Mouse (Mus musculus) cerebellum, postnatal 14 days (tissue): ENCODE results near the gene Dkc1.
A peak's percentile ranks its signal among the peaks of the same experiment; 100 is the strongest.

ENCODE experiments used
- DNase-seq, 2 experiments: peaks; one replicate each; pipeline ENCODE4 v3.0.0; 2021; ENCODE audit warnings: mixed read lengths in 2 of 2

Dkc1 gene

GRCm38 (mm10) chrX:75095369-75096162 lies at the start of gene Dkc1:
TSS of gene Dkc1 (plus strand) at chrX:75095854.
- peak; percentile 94 to 97 for DNase-seq

DNA sequence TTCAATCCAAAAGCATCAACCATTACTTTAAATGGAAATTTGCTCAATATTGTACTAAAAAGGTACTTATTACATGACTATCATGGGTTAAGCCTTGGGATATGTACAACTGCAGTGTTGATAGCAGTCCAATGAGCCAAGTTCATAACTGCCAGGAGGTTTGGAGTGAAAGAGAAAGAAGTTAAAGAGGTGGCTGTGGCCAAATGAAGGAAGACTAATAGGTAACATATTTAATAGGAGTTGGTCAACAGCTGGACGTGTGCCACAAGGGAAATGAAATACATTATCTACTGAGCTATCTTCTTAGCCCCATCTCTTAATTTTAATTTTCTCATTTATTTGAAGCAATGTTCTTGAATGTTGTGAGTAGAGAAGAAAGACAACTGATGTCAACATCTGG lies 49.7 kb upstream of the Dkc1 start:
- DNase-seq: no peak

DNA sequence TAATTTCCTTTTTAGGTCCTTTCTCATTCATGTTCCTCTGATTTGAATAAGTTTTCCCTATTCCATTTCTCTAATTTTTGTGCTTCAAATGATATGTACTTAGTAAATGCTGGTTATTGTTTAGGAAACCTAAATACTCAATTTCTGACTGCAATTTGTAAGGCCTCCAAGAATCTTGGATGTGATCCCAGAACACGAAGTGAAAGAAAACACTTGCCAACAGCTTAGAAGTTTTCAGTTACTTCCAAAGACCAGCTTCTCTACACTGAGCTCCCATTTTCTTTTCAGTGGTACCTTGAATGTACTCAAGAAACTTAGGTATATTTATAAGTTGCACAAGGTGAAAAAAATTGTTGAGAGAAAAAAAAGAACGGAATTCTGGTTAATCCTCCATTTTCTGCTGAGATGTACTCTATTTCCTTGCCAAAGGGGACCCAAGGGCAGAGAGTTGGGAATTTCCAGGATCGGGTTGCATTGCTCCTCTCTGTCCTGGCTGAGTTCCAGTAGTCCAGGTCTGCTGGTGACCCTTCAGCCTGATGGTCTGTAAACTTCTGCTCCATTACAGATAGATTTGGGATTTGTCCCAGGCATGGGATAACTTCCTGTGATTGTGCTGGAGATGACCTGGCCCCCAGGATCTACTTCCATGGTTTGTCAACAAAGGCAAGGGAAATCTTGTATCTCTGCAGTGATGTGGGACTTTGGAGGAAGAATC lies 48.6 kb upstream of the Dkc1 start:
- DNase-seq: peak; percentile 4 to 6

- no peak for DNase-seq
Observed at GRCm38 (mm10) chrX:75056120-75056775, 39.4 kb upstream of the Dkc1 start.

DNA sequence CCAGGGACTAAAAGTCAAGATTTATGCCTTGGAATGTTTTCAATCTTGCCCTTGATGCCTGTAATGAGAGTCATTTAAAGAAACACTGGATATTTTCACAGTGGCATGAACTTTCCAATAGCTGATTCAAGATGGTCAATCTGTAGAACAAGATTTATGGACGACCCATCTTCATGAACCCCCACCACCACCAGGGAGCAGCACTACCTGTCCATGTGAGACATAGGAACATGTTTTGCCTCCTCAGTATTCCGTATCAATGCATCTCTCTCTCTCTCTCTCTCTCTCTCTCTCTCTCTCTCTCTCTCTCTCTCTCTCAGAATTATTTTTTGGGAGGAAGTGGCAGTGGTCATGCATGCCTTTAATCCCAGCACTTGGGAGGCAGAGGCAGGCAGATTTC lies 13.3 kb upstream of the Dkc1 start:
- peak in 1 of 2 experiments; percentile 9 for DNase-seq

- DNase-seq: peak in 1 of 2 experiments; percentile 13
Observed at GRCm38 (mm10) chrX:75083982-75084773, 11.5 kb upstream of the Dkc1 start.

- peak; percentile 16 to 48 for DNase-seq
Observed at GRCm38 (mm10) chrX:75084774-75085508, 10.7 kb upstream of the Dkc1 start, which contains the start of gene Gab3. TSS of gene Gab3 (minus strand) at chrX:75085458.

DNA sequence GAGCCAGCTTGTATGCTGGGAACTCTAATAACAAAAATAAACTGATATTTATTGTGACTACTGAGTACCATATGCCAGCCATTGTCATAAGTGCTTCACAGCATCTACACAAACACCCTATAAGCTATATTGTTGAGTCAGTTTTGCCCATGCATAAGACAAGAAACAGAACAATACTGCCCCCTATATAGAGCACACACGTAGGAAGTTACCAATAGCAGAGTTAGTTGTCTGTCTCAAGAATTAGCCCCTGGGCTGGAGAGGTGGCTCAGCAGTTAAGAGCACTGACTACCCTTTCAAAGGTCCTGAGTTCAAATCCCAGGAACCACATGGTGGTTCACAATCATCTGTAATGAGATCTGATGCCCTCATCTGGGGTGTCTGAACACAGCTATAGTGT lies 10.0 kb upstream of the Dkc1 start:
- no peak for DNase-seq

GRCm38 (mm10) chrX:75096163-75096770 lies 613 bp downstream of the Dkc1 start:
- DNase-seq: peak in 1 of 2 experiments; percentile 7

GRCm38 (mm10) chrX:75098799-75099198 lies 3.1 kb downstream of the Dkc1 start:
- DNase-seq: no peak

GRCm38 (mm10) chrX:75102293-75102692 lies 6.6 kb downstream of the Dkc1 start:
- no peak for DNase-seq

DNA sequence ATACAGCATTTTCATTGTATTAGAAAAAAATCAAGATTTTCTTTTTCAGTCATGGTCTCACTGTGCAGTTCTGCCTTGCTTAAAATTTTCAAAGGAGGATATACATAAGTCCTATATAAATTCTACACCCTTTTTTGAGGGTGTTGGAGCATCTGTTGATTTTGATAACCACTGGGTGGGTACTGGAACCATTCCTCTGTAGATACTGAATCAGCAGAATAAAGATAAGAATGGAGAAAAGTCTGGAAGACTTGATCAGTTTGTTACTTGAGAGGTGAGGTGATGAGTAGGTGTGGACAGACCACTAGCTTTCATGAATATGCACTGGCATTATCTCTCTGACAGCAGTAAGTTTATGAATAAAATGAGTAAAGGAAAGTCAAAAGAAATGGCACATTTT lies 19.9 kb downstream of the Dkc1 start:
- no peak for DNase-seq

GRCm38 (mm10) chrX:75125606-75126005 lies 30.0 kb downstream of the Dkc1 start:
- no peak for DNase-seq

DNA sequence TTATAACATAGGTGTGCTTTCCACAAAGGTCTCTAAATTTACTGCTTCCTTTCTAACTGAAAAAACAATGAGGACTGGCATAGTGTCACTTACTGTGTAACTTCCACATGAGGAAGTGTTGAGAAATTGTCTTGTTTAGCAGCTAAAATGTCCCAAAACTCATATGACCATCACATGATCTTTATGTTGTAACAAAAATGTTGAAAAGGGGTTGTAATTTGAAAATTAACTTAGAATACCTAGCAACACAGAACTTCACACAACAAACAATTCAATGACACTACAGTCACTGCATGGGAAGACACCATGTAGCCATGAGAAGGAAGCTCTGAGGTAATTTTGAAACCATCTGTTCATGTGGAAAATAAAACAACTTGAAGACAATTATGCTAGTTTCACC lies 31.2 kb downstream of the Dkc1 start:
- no peak for DNase-seq

DNA sequence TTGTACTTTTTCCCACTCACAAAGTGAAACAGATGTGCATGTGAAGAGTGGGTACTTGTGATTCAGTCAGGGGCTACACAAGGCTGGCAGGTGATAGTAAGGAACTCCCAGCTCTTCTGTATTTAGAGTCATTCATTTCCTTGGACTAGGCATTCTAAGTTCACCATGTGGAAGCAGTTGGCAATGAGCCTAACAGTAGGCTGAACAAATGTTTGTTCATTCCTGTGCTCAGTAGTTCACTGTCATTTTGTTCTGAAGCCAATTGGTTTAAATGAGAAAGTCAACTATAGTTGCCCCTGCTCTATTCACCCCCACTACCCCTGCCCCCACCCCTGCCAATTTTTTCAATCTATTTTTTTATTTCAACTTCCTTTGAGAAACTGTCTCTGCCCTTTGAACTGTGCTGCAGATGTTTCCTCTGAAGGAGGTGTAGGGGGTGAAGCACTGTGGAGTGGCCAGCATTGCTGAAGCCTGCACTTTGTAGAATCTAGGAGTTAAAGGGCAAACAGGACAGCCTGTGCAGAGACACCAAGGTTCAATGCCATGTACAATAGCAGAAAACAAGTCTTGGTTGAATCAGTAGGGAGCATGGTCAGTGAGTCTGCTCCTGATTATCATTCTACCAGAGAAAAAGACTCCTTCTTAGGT lies 32.8 kb downstream of the Dkc1 start:
- DNase-seq: peak in 1 of 2 experiments; percentile 19

DNA sequence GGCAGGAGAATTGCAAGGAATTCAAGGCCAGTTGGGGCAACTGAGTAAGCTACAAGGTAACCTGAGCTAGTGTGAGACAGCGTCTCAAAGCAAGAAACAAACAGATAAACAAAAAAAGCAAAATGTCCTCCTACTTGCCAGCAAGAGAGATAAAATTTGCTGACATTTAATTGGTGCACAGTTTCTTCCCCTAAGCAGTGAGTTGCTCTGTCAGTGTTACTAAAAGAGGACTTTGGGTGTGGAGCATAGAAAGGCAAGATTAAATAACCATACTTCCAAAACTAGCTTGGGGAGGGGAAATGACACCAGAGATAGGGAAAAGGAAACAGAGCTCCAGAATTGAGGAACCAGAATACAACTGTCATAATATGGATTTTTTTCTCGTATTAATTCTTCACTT lies 33.8 kb downstream of the Dkc1 start:
- DNase-seq: no peak

DNA sequence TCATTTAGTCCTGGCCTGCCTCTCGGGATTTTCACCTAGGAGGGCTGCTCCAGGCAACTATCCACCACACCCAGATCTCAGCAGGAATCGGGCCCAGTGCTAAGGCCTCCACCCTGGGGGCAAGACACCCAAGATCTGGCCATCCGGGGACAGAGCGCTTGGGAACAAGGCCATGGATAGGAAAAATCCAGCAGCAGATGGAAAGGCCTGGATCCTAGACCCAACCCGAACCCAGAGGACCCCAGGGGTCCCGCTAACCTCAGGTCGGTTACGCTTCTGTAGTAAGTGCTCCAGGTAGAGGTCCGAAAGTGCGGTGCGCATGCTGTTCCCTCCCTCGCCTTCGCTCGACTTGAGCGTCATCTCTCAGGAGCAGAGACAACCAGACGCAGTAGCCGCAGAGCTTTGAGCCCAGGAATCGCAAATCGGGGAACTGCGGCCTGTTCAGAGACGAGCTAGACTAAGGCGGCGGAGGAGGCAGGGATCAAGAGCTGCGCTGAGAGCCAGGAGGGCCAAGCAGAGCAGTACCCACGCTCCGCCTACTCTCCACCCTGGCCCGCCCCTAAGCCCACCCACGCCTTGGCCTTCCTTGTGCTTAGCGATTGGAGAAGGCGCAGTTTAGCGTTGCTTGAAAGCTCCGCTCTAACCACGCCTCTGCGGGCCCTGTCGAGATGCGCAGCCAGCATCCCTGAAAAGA lies 35.0 kb downstream of the Dkc1 start, which contains the start of gene Mpp1:
Mpp1 (minus strand) TSS at position 550 of the 694 bp plus-strand sequence.
- peak; percentile 76 to 77 for DNase-seq

DNA sequence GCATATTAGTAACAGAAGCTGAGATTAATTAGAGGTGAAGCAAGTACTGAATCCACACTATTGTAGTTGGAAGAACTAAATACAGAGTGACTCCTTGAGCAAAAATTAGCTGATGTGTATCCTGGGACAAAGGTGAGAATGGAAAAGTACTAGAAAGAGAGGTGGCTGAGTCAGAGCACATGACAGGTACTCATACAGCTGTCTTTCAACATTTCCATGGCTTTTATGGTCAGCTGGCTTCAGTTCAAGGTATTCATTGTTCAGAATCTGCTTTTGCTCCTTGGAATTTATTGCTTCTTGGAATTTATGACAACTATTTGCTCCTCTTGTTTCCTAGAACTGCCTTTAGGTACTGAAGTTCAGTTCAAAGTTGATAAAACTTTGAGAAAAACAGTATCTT lies 41.3 kb downstream of the Dkc1 start:
- no peak for DNase-seq

DNA sequence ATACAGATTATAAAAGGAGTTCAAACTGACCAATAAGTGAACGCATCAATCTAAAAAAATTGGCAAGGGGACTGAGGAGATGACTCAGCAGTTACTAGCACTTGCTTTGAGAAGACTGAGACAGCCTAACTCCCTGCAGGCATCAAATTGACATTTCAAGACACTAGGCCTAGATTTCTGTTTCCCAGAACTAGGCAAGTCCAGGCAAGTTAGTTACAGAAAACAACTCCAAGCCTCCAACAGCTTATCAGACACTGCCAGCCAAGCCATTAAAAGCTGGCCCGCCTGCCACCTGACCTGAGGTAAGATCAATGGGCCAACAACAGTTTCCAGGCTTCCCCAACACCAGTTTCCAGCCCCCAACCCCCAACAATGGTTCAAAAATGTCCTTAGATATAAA lies 42.1 kb downstream of the Dkc1 start:
- no peak for DNase-seq

GRCm38 (mm10) chrX:75138182-75138581 lies 42.5 kb downstream of the Dkc1 start:
- no peak for DNase-seq
